Mouse (Mus musculus) E14TG2a.4 (cell line): ENCODE measurements around the gene Wsb2.

Source experiments
- CTCF ChIP-seq: conservative IDR thresholded peaks from 2 replicates; pipeline ENCODE4 v1.5.1; 2014; ENCODE audit warnings: low read length
- NANOG ChIP-seq: IDR thresholded peaks from 2 replicates; pipeline ENCODE4 v1.6.1; 2014; ENCODE audit warnings: borderline replicate concordance, low read length, mixed read lengths
- POU5F1 ChIP-seq: IDR thresholded peaks from 2 replicates; pipeline ENCODE4 v1.6.1; 2014; ENCODE audit warnings: low read length, borderline replicate concordance

DNA sequence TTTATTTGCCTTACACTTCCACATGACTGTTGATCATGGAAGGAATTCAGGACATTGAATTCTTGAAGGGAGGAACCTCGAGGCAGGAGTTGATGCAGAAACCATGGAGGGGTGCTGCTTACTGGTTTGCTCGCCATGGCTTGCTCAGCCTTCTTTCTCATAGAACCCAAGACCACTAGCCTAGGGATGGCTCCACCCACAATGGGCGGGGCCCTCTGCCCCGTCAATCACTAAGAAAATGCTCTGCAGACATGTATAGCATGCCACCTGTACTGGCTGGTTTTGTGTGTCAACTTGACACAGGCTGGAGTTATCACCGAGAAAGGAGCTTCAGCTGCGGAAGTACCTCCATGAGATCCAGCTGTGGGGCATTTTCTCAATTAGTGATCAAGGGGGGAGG lies 17.0 kb upstream of the Wsb2 start:
- TF ChIP-seq CTCF (no peak), POU5F1 (no peak), NANOG (no peak)
